Mouse (Mus musculus): ENCODE data around the gene Filip1l. TPM values are rescaled to one million over a fixed set of nuclear protein-coding genes. Genes with fewer than 3 reads are reported as not detected.

Filip1l gene
- polyA plus RNA-seq, 1 experiment from 2014 or later: 30.4 TPM

- no peak overlapping the region for H3K4me2 ChIP-seq (ENCODE audit: low read length)
- no peak overlapping the region for H3K27ac ChIP-seq
- no peaks in the 10 kb centered on the region for H3K27me3 ChIP-seq (ENCODE audit: insufficient read depth, low read length)
- H3K9me3 ChIP-seq (replicated peaks; ENCODE audit: low read length): no peaks in the 10 kb centered on the region
- DNase-seq (ENCODE audit: low spot score) (no peak), ATAC-seq (replicated peaks; ENCODE audit: low FRiP score, low read depth) (no peak)
- H3K9ac ChIP-seq (ENCODE audit: low read depth, low read length): no peak overlapping the region
- H3K4me3 ChIP-seq (replicated peaks; ENCODE audit: low read depth, low read length): no peak overlapping the region
- no peak for TF ChIP-seq CTCF (IDR thresholded peaks at IDR 0.05; ENCODE audit: low read depth)
- no peaks in the 10 kb centered on the region for H3K4me1 ChIP-seq (replicated peaks; ENCODE audit: insufficient read depth, low read length)
- no peaks in the 10 kb centered on the region for H3K36me3 ChIP-seq (ENCODE audit: insufficient read depth, low read length)
Observed at GRCm38 (mm10) chr16:57601031-57601430, 248.1 kb downstream of the Filip1l start.

- under 1% methylated on average over 64 of the region's 64 CpGs for WGBS
- Histone ChIP-seq H3K9me3 (replicated peaks; ENCODE audit: low read length) (no peaks in the 10 kb centered on the region), H3K4me2 (ENCODE audit: low read length) (peak within 1 kb of the TSS; percentile 93), H3K27me3 (ENCODE audit: insufficient read depth, low read length) (no peaks in the 10 kb centered on the region), H3K4me3 (replicated peaks; ENCODE audit: low read depth, low read length) (peak within 1 kb of the TSS; percentile 90), H3K36me3 (ENCODE audit: insufficient read depth, low read length) (no peaks in the 10 kb centered on the region), H3K9ac (ENCODE audit: low read depth, low read length) (peak within 1 kb of the TSS; percentile 77), H3K27ac (peak within 1 kb of the TSS; percentile 55; the same call in 1 of the 2 replicates), H3K4me1 (replicated peaks; ENCODE audit: insufficient read depth, low read length) (no peaks in the 10 kb centered on the region)
- peak; percentile 85 for DNase-seq (ENCODE audit: low spot score)
- 0 out of 2 replicates have a peak, but pooled peaks have one; percentile 4 for TF ChIP-seq CTCF (IDR thresholded peaks at IDR 0.05; ENCODE audit: low read depth)
- ATAC-seq (replicated peaks; ENCODE audit: low FRiP score, low read depth): peak; percentile 92
Observed at GRCm38 (mm10) chr16:57606444-57607227, 253.7 kb downstream of the Filip1l start, which contains the start of gene Cmss1. Gene Cmss1 (minus strand): TSS chr16:57606864.

GRCm38 (mm10) chr16:57611768-57612167 is 258.9 kb downstream of the Filip1l start:
- Histone ChIP-seq H3K9me3 (replicated peaks; ENCODE audit: low read length) (no peaks in the 10 kb centered on the region), H3K4me2 (ENCODE audit: low read length) (no peak overlapping the region), H3K27ac (no peak overlapping the region), H3K27me3 (ENCODE audit: insufficient read depth, low read length) (no peaks in the 10 kb centered on the region), H3K4me1 (replicated peaks; ENCODE audit: insufficient read depth, low read length) (no peaks in the 10 kb centered on the region), H3K36me3 (ENCODE audit: insufficient read depth, low read length) (no peaks in the 10 kb centered on the region), H3K4me3 (replicated peaks; ENCODE audit: low read depth, low read length) (no peak overlapping the region), H3K9ac (ENCODE audit: low read depth, low read length) (no peak overlapping the region)
- peak; percentile 86 for TF ChIP-seq CTCF (IDR thresholded peaks at IDR 0.05; ENCODE audit: low read depth)
- ATAC-seq (replicated peaks; ENCODE audit: low FRiP score, low read depth): no peak
- DNase-seq (ENCODE audit: low spot score): peak; percentile 75
- WGBS: 3% methylated on average over 1 of the region's 1 CpGs

Other genes with a start within 250 kb of the Filip1l start
- gene Tomm70a, start 231.4 kb upstream of the Filip1l start, polyA plus RNA-seq (2015; fragmentation: Nextera tagmentation; extraction: Ambion mirVana): 37.6 and 41.5 TPM in 2 replicates
- gene Nit2, start 185.8 kb upstream of the Filip1l start, polyA plus RNA-seq (2015; fragmentation: Nextera tagmentation; extraction: Ambion mirVana): 124 and 126 TPM in 2 replicates
- gene Tbc1d23, start 121.6 kb upstream of the Filip1l start, polyA plus RNA-seq (2015; fragmentation: Nextera tagmentation; extraction: Ambion mirVana): 22.5 and 24.7 TPM in 2 replicates
- not detected in 2 replicates for gene Tmem30c, start 60.2 kb upstream of the Filip1l start, polyA plus RNA-seq (2015; fragmentation: Nextera tagmentation; extraction: Ambion mirVana)